Mouse (Mus musculus) midbrain, embryonic 12.5 days (tissue): ENCODE measurements around the gene Dync1li2. TPM values are rescaled to one million over a fixed set of nuclear protein-coding genes. Genes with fewer than 3 reads are reported as not detected.

Experiments used
- ATAC-seq: fragments of 200-750 bp; cut with Nextera tagmentation; 2 replicates; pipeline ENCODE4 v1.8.0; 2017; ENCODE audit warnings: low read depth, moderate TSS enrichment, moderate library complexity; ENCODE audit not compliant: low FRiP score
- H3K27ac ChIP-seq: fragments of 300-500 bp; sonication (generic); replicated peaks from 2 replicates; pipeline ENCODE4 v1.5.1; 2016; ENCODE audit warnings: mild to moderate bottlenecking
- H3K27me3 ChIP-seq: fragments of 300-500 bp; sonication (generic); 2 replicates; pipeline ENCODE4 v1.6.1; 2016; ENCODE audit warnings: mild to moderate bottlenecking
- H3K36me3 ChIP-seq: fragments of 300-500 bp; sonication (generic); 2 replicates; pipeline ENCODE4 v1.6.1; 2016
- H3K4me1 ChIP-seq: fragments of 300-500 bp; sonication (generic); 2 replicates; pipeline ENCODE4 v1.6.1; 2016
- H3K4me2 ChIP-seq: fragments of 300-500 bp; sonication (generic); replicated peaks from 2 replicates; pipeline ENCODE4 v1.6.1; 2016; ENCODE audit warnings: mild to moderate bottlenecking, moderate library complexity
- H3K4me3 ChIP-seq: fragments of 300-500 bp; sonication (generic); 2 replicates; pipeline ENCODE4 v1.5.1; 2016; ENCODE audit warnings: mild to moderate bottlenecking
- H3K9ac ChIP-seq: fragments of 300-500 bp; sonication (generic); replicated peaks from 2 replicates; pipeline ENCODE4 v1.6.1; 2016; ENCODE audit warnings: mild to moderate bottlenecking, moderate library complexity
- H3K9me3 ChIP-seq: fragments of 300-500 bp; sonication (generic); 2 replicates; pipeline ENCODE4 v1.6.1; 2016; ENCODE audit warnings: mild to moderate bottlenecking
- WGBS: fragments of 180-500 bp; shearing (Covaris S2); methylation state at CpG from one replicate; pipeline ENCODE4 v1.1.7; 2016; 5-methylcytosine and 5-hydroxymethylcytosine counted together
- polyA plus RNA-seq: library from polyadenylated mRNA; unstranded; fragments of >200 nt; fragmentation: Nextera tagmentation; extraction: Ambion mirVana; gene quantifications from 2 replicates; pipeline ENCODE4 v1.2.1, GENCODE M21; 2016

The Dync1li2 gene
- polyA plus RNA-seq, 1 experiment from 2014 or later = 132 TPM

GRCm38 (mm10) chr8:104412805-104413532, 29.9 kb downstream of the Dync1li2 start:
- peaks cover 11% of the 10 kb centered on the region for H3K36me3 ChIP-seq
- no peaks in the 10 kb centered on the region for H3K4me1 ChIP-seq
- 85% methylated on average over 7 of the region's 7 CpGs for WGBS
- H3K4me3 ChIP-seq = no peak overlapping the region
- no peak overlapping the region for H3K9ac ChIP-seq
- no peaks in the 10 kb centered on the region for H3K27me3 ChIP-seq
- ATAC-seq = no peak
- no peak overlapping the region for H3K27ac ChIP-seq
- no peaks in the 10 kb centered on the region for H3K9me3 ChIP-seq
- no peak overlapping the region for H3K4me2 ChIP-seq

- Histone ChIP-seq H3K27me3 (no peaks in the 10 kb centered on the region), H3K36me3 (peaks cover under 1% of the 10 kb centered on the region), H3K4me1 (no peaks in the 10 kb centered on the region), H3K9ac (no peak overlapping the region), H3K27ac (no peak overlapping the region), H3K4me2 (no peak overlapping the region), H3K4me3 (no peak overlapping the region), H3K9me3 (no peaks in the 10 kb centered on the region)
- ATAC-seq = no peak
- WGBS = 82% methylated on average over 3 of the region's 3 CpGs
These were observed 30.9 kb downstream of the Dync1li2 start for GRCm38 (mm10) chr8:104411972-104412371.

GRCm38 (mm10) chr8:104411468-104411867, 31.4 kb downstream of the Dync1li2 start:
- Histone ChIP-seq H3K27me3 (no peaks in the 10 kb centered on the region), H3K36me3 (no peaks in the 10 kb centered on the region), H3K4me1 (no peaks in the 10 kb centered on the region), H3K27ac (no peak overlapping the region), H3K4me3 (no peak overlapping the region), H3K9ac (no peak overlapping the region), H3K9me3 (no peaks in the 10 kb centered on the region), H3K4me2 (no peak overlapping the region)
- ATAC-seq = no peak
- 91% methylated on average over 3 of the region's 3 CpGs for WGBS

- Histone ChIP-seq H3K4me3 (no peak overlapping the region), H3K4me1 (no peaks in the 10 kb centered on the region), H3K36me3 (no peaks in the 10 kb centered on the region), H3K9ac (no peak overlapping the region), H3K27ac (no peak overlapping the region), H3K9me3 (no peaks in the 10 kb centered on the region), H3K4me2 (no peak overlapping the region), H3K27me3 (no peaks in the 10 kb centered on the region)
- WGBS = 47% methylated on average over 7 of the region's 7 CpGs
- no peak for ATAC-seq
These were observed 32.1 kb downstream of the Dync1li2 start for GRCm38 (mm10) chr8:104410628-104411273.

- no peak overlapping the region for H3K9ac ChIP-seq
- H3K4me1 ChIP-seq = no peaks in the 10 kb centered on the region
- no peak overlapping the region for H3K27ac ChIP-seq
- WGBS = 84% methylated on average over 7 of the region's 7 CpGs
- no peaks in the 10 kb centered on the region for H3K9me3 ChIP-seq
- ATAC-seq = no peak
- H3K4me3 ChIP-seq = no peak overlapping the region
- no peaks in the 10 kb centered on the region for H3K27me3 ChIP-seq
- no peaks in the 10 kb centered on the region for H3K36me3 ChIP-seq
- no peak overlapping the region for H3K4me2 ChIP-seq
These were observed 34.3 kb downstream of the Dync1li2 start for GRCm38 (mm10) chr8:104408328-104409110.

- Histone ChIP-seq H3K9me3 (no peaks in the 10 kb centered on the region), H3K27me3 (no peaks in the 10 kb centered on the region), H3K4me3 (no peak overlapping the region), H3K4me1 (no peaks in the 10 kb centered on the region), H3K27ac (no peak overlapping the region), H3K36me3 (no peaks in the 10 kb centered on the region), H3K4me2 (no peak overlapping the region), H3K9ac (no peak overlapping the region)
- no peak for ATAC-seq
- WGBS = 81% methylated on average over 6 of the region's 6 CpGs
These were observed 36.3 kb downstream of the Dync1li2 start for GRCm38 (mm10) chr8:104406340-104407128.

- Histone ChIP-seq H3K4me3 (no peak overlapping the region), H3K36me3 (no peaks in the 10 kb centered on the region), H3K27ac (no peak overlapping the region), H3K4me2 (no peak overlapping the region), H3K27me3 (no peaks in the 10 kb centered on the region), H3K9ac (no peak overlapping the region), H3K4me1 (no peaks in the 10 kb centered on the region), H3K9me3 (no peaks in the 10 kb centered on the region)
- ATAC-seq = no peak
- 77% methylated on average over 15 of the region's 15 CpGs for WGBS
These were observed 37.2 kb downstream of the Dync1li2 start for GRCm38 (mm10) chr8:104405430-104406187.

GRCm38 (mm10) chr8:104403596-104403995, 39.3 kb downstream of the Dync1li2 start:
- Histone ChIP-seq H3K27me3 (no peaks in the 10 kb centered on the region), H3K9me3 (no peaks in the 10 kb centered on the region), H3K4me1 (no peaks in the 10 kb centered on the region), H3K9ac (no peak overlapping the region), H3K27ac (no peak overlapping the region), H3K4me2 (no peak overlapping the region), H3K36me3 (no peaks in the 10 kb centered on the region), H3K4me3 (no peak overlapping the region)
- 81% methylated on average over 3 of the region's 3 CpGs for WGBS
- ATAC-seq = no peak

- H3K27ac ChIP-seq = peak within 1 kb of the TSS; percentile 76
- H3K4me1 ChIP-seq = peaks cover 19% of the 10 kb centered on the region
- peak within 1 kb of the TSS; percentile 91 for H3K4me2 ChIP-seq
- no peaks in the 10 kb centered on the region for H3K36me3 ChIP-seq
- H3K4me3 ChIP-seq = peak within 1 kb of the TSS; percentile 82
- 4% methylated on average over 31 of the region's 54 CpGs for WGBS
- H3K27me3 ChIP-seq = no peaks in the 10 kb centered on the region
- peak within 1 kb of the TSS; percentile 87 for H3K9ac ChIP-seq
- peak; percentile 80 for ATAC-seq
- no peaks in the 10 kb centered on the region; the same call in 1 of the 2 replicates for H3K9me3 ChIP-seq
These were observed 47.0 kb downstream of the Dync1li2 start, which contains the start of gene Cmtm4 for GRCm38 (mm10) chr8:104395703-104396357. Gene Cmtm4, minus strand, starts transcription at chr8:104395807.

GRCm38 (mm10) chr8:104394801-104395702, 47.8 kb downstream of the Dync1li2 start:
- Histone ChIP-seq H3K9me3 (no peaks in the 10 kb centered on the region; the same call in 1 of the 2 replicates), H3K9ac (peak overlapping the region; percentile 87), H3K27me3 (no peaks in the 10 kb centered on the region), H3K4me3 (peak overlapping the region; percentile 82), H3K4me2 (peak overlapping the region; percentile 91), H3K4me1 (peaks cover 19% of the 10 kb centered on the region), H3K36me3 (no peaks in the 10 kb centered on the region), H3K27ac (peak overlapping the region; percentile 76)
- under 1% methylated on average over 53 of the region's 82 CpGs for WGBS
- peak; percentile 80 for ATAC-seq
